Mouse (Mus musculus): ENCODE measurements around the gene Scgb1c1. TPM values are rescaled to one million over a fixed set of nuclear protein-coding genes. Genes with fewer than 3 reads are reported as not detected.

The Scgb1c1 gene
- polyA plus RNA-seq, 1 experiment from 2014 or later: not detected

GRCm38 (mm10) chr7:140857550-140858505, 12.5 kb downstream of the Scgb1c1 start, which contains the start of gene Bet1l:
Gene Bet1l, minus strand, starts transcription at chr7:140857577.
- no peaks in the 10 kb centered on the region for H3K27me3 ChIP-seq (replicated peaks)
- peak; percentile 40; the same call in 1 of the 2 replicates for ATAC-seq (ENCODE audit: insufficient number of reproducible peaks, low FRiP score)
- peaks cover 67% of the 10 kb centered on the region for H3K36me3 ChIP-seq
- H3K4me2 ChIP-seq: peak within 1 kb of the TSS; percentile 87
- H3K9ac ChIP-seq: peak within 1 kb of the TSS; percentile 87
- peak within 1 kb of the TSS; percentile 87 for H3K27ac ChIP-seq (ENCODE audit: poor library complexity, severe bottlenecking)
- peaks cover 22% of the 10 kb centered on the region for H3K4me1 ChIP-seq (replicated peaks)
- H3K4me3 ChIP-seq: peak within 1 kb of the TSS; percentile 70
- WGBS: 33% methylated on average over 40 of the region's 40 CpGs
- no peaks in the 10 kb centered on the region for H3K9me3 ChIP-seq (replicated peaks)

GRCm38 (mm10) chr7:140858746-140859145, 13.4 kb downstream of the Scgb1c1 start:
- Histone ChIP-seq H3K9me3 (replicated peaks) (no peaks in the 10 kb centered on the region), H3K27ac (ENCODE audit: poor library complexity, severe bottlenecking) (no peak overlapping the region), H3K27me3 (replicated peaks) (no peaks in the 10 kb centered on the region), H3K36me3 (peaks cover 67% of the 10 kb centered on the region), H3K4me2 (peak overlapping the region; percentile 87), H3K4me3 (peak overlapping the region; percentile 70; the same call in 1 of the 2 replicates), H3K9ac (peak overlapping the region; percentile 87), H3K4me1 (replicated peaks) (peaks cover 22% of the 10 kb centered on the region)
- ATAC-seq (ENCODE audit: insufficient number of reproducible peaks, low FRiP score): no peak
- 95% methylated on average over 8 of the region's 8 CpGs for WGBS

GRCm38 (mm10) chr7:140859997-140860396, 14.7 kb downstream of the Scgb1c1 start:
- no peaks in the 10 kb centered on the region for H3K9me3 ChIP-seq (replicated peaks)
- peaks cover 67% of the 10 kb centered on the region for H3K36me3 ChIP-seq
- H3K4me2 ChIP-seq: no peak overlapping the region
- no peak overlapping the region for H3K4me3 ChIP-seq
- no peak for ATAC-seq (ENCODE audit: insufficient number of reproducible peaks, low FRiP score)
- peaks cover 19% of the 10 kb centered on the region for H3K4me1 ChIP-seq (replicated peaks)
- no peaks in the 10 kb centered on the region for H3K27me3 ChIP-seq (replicated peaks)
- no peak overlapping the region for H3K9ac ChIP-seq
- no peak overlapping the region for H3K27ac ChIP-seq (ENCODE audit: poor library complexity, severe bottlenecking)
- WGBS: 78% methylated on average over 6 of the region's 6 CpGs

GRCm38 (mm10) chr7:140860728-140861127, 15.4 kb downstream of the Scgb1c1 start:
- no peak overlapping the region for H3K9ac ChIP-seq

GRCm38 (mm10) chr7:140864761-140865160, 19.4 kb downstream of the Scgb1c1 start:
- Histone ChIP-seq H3K4me1 (replicated peaks) (no peaks in the 10 kb centered on the region), H3K27me3 (replicated peaks) (no peaks in the 10 kb centered on the region), H3K4me2 (no peak overlapping the region), H3K9me3 (replicated peaks) (no peaks in the 10 kb centered on the region), H3K9ac (no peak overlapping the region), H3K27ac (ENCODE audit: poor library complexity, severe bottlenecking) (no peak overlapping the region), H3K36me3 (peaks cover 84% of the 10 kb centered on the region), H3K4me3 (no peak overlapping the region)
- 89% methylated on average over 12 of the region's 12 CpGs for WGBS
- ATAC-seq (ENCODE audit: insufficient number of reproducible peaks, low FRiP score): no peak

More at GRCm38 (mm10) chr7:140860728-140861127, 15.4 kb downstream of the Scgb1c1 start:
- Histone ChIP-seq H3K4me1 (replicated peaks) (peaks cover 13% of the 10 kb centered on the region), H3K36me3 (peaks cover 71% of the 10 kb centered on the region), H3K27me3 (replicated peaks) (no peaks in the 10 kb centered on the region), H3K27ac (ENCODE audit: poor library complexity, severe bottlenecking) (no peak overlapping the region), H3K4me2 (no peak overlapping the region), H3K9me3 (replicated peaks) (no peaks in the 10 kb centered on the region), H3K4me3 (no peak overlapping the region)
- ATAC-seq (ENCODE audit: insufficient number of reproducible peaks, low FRiP score): no peak
- 91% methylated on average over 5 of the region's 5 CpGs for WGBS

GRCm38 (mm10) chr7:140874224-140874623, 28.9 kb downstream of the Scgb1c1 start:
- WGBS: 87% methylated on average over 4 of the region's 4 CpGs
- H3K9me3 ChIP-seq (replicated peaks): no peaks in the 10 kb centered on the region
- H3K4me1 ChIP-seq (replicated peaks): 0 out of 2 replicates have a peak, but pooled peaks cover 4% of the 10 kb centered on the region
- ATAC-seq (ENCODE audit: insufficient number of reproducible peaks, low FRiP score): no peak
- H3K36me3 ChIP-seq: peaks cover 73% of the 10 kb centered on the region
- no peak overlapping the region for H3K27ac ChIP-seq (ENCODE audit: poor library complexity, severe bottlenecking)
- no peaks in the 10 kb centered on the region for H3K27me3 ChIP-seq (replicated peaks)
- H3K4me3 ChIP-seq: no peak overlapping the region
- H3K9ac ChIP-seq: no peak overlapping the region
- H3K4me2 ChIP-seq: no peak overlapping the region

- H3K9ac ChIP-seq: no peak overlapping the region
- no peaks in the 10 kb centered on the region for H3K27me3 ChIP-seq (replicated peaks)
- H3K27ac ChIP-seq (ENCODE audit: poor library complexity, severe bottlenecking): no peak overlapping the region
- no peak overlapping the region for H3K4me2 ChIP-seq
- H3K4me3 ChIP-seq: no peak overlapping the region
- no peaks in the 10 kb centered on the region for H3K9me3 ChIP-seq (replicated peaks)
- ATAC-seq (ENCODE audit: insufficient number of reproducible peaks, low FRiP score): no peak
- WGBS: 77% methylated on average over 6 of the region's 6 CpGs
- peaks cover 53% of the 10 kb centered on the region for H3K36me3 ChIP-seq
- H3K4me1 ChIP-seq (replicated peaks): 0 out of 2 replicates have a peak, but pooled peaks cover 11% of the 10 kb centered on the region
Measured at GRCm38 (mm10) chr7:140877364-140877763, 32.0 kb downstream of the Scgb1c1 start.

GRCm38 (mm10) chr7:140879355-140879754, 34.0 kb downstream of the Scgb1c1 start:
- Histone ChIP-seq H3K4me1 (replicated peaks) (peaks cover 21% of the 10 kb centered on the region), H3K9ac (no peak overlapping the region), H3K9me3 (replicated peaks) (no peaks in the 10 kb centered on the region), H3K27me3 (replicated peaks) (no peaks in the 10 kb centered on the region), H3K4me2 (no peak overlapping the region), H3K4me3 (no peak overlapping the region), H3K27ac (ENCODE audit: poor library complexity, severe bottlenecking) (no peak overlapping the region), H3K36me3 (peaks cover 42% of the 10 kb centered on the region)
- WGBS: 81% methylated on average over 7 of the region's 7 CpGs
- ATAC-seq (ENCODE audit: insufficient number of reproducible peaks, low FRiP score): no peak

GRCm38 (mm10) chr7:140880419-140880818, 35.1 kb downstream of the Scgb1c1 start:
- Histone ChIP-seq H3K36me3 (peaks cover 38% of the 10 kb centered on the region), H3K27ac (ENCODE audit: poor library complexity, severe bottlenecking) (peak overlapping the region; percentile 14; the same call in 1 of the 2 replicates), H3K4me3 (no peak overlapping the region), H3K9me3 (replicated peaks) (no peaks in the 10 kb centered on the region), H3K4me2 (peak overlapping the region; percentile 50), H3K9ac (no peak overlapping the region), H3K4me1 (replicated peaks) (peaks cover 21% of the 10 kb centered on the region), H3K27me3 (replicated peaks) (no peaks in the 10 kb centered on the region)
- 85% methylated on average over 3 of the region's 3 CpGs for WGBS
- ATAC-seq (ENCODE audit: insufficient number of reproducible peaks, low FRiP score): no peak

GRCm38 (mm10) chr7:140880865-140881515, 35.6 kb downstream of the Scgb1c1 start:
- no peak for ATAC-seq (ENCODE audit: insufficient number of reproducible peaks, low FRiP score)
- H3K4me2 ChIP-seq: peak overlapping the region; percentile 85
- H3K4me1 ChIP-seq (replicated peaks): peaks cover 21% of the 10 kb centered on the region
- peaks cover 33% of the 10 kb centered on the region for H3K36me3 ChIP-seq
- H3K9me3 ChIP-seq (replicated peaks): no peaks in the 10 kb centered on the region
- no peaks in the 10 kb centered on the region for H3K27me3 ChIP-seq (replicated peaks)
- 16% methylated on average over 8 of the region's 8 CpGs for WGBS
- H3K9ac ChIP-seq: peak overlapping the region; percentile 26; the same call in 1 of the 2 replicates
- peak overlapping the region; percentile 98 for H3K4me3 ChIP-seq
- H3K27ac ChIP-seq (ENCODE audit: poor library complexity, severe bottlenecking): peak overlapping the region; percentile 91; the same call in 1 of the 2 replicates
